Mouse (Mus musculus): ENCODE measurements around the gene Nek6.

GRCm38 (mm10) chr2:38535521-38536220 is 24.2 kb downstream of the Nek6 start:
- no peak for TF ChIP-seq POLR2A (IDR thresholded peaks at IDR 0.05; ENCODE audit: insufficient read depth, low read depth, low read length)
- no peak for TF ChIP-seq CTCF (IDR thresholded peaks at IDR 0.05; ENCODE audit: insufficient read depth, low read depth, low read length)
